Mouse (Mus musculus): ENCODE data around the gene Mdm4.

DNA sequence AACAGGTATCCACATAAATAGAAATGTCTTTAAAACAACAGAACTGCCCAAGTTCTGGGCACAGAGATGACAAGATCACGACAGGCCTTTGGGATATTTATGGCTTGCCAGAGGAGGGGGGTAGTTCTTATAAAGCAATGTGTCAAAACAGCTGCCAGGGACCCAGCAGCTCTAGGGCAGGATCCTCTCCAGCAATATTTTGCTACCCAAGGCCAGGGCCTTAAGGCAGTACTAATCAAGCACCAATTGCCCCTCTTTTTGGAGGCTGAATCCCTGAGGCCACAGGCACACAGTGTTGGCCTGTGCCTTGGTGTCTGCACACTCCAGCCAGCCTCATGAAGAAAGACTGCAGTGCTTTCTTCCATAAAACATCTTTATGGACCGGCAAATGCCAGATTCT lies 66.3 kb downstream of the Mdm4 start:
- no peak for TF ChIP-seq POLR2A (IDR thresholded peaks at IDR 0.05; ENCODE audit: control insufficient read depth, low read depth, low read length)
- no peak for TF ChIP-seq CTCF (IDR thresholded peaks at IDR 0.05; ENCODE audit: control insufficient read depth, insufficient read depth, insufficient replicate concordance, low read depth, low read length)
